Mouse (Mus musculus) erythroblast, embryonic 14.5 days (primary cell): Measurements from ENCODE around the gene Tcf7.

Source experiments
- GATA1 ChIP-seq: IDR thresholded peaks from 2 replicates; pipeline ENCODE4 v1.6.1; 2012; ENCODE audit warnings: low read length, inconsistent platforms, mixed read lengths
- TAL1 ChIP-seq: IDR thresholded peaks from 3 replicates; pipeline ENCODE4 v1.6.1; 2012; ENCODE audit warnings: low read length, inconsistent platforms, mixed read lengths

GRCm38 (mm10) chr11:52220282-52220681, 62.5 kb downstream of the Tcf7 start:
- TF ChIP-seq GATA1: no peak
- TF ChIP-seq TAL1: no peak
